Mouse (Mus musculus) olfactory bulb, adult 2 months (tissue): Measurements from ENCODE around the gene Rab11fip3.

ENCODE experiments used
- CTCF ChIP-seq: fragments of 200-500 bp; IDR thresholded peaks from 2 replicates; pipeline ENCODE4 v1.5.1; 2012; ENCODE audit warnings: low read depth, mild to moderate bottlenecking, low read length, moderate library complexity; ENCODE audit not compliant: insufficient read depth
- POLR2A ChIP-seq: fragments of 200-500 bp; IDR thresholded peaks from 2 replicates; pipeline ENCODE4 v1.6.1; 2012; ENCODE audit warnings: mild to moderate bottlenecking, low read depth, low read length, moderate library complexity; ENCODE audit not compliant: insufficient read depth

DNA sequence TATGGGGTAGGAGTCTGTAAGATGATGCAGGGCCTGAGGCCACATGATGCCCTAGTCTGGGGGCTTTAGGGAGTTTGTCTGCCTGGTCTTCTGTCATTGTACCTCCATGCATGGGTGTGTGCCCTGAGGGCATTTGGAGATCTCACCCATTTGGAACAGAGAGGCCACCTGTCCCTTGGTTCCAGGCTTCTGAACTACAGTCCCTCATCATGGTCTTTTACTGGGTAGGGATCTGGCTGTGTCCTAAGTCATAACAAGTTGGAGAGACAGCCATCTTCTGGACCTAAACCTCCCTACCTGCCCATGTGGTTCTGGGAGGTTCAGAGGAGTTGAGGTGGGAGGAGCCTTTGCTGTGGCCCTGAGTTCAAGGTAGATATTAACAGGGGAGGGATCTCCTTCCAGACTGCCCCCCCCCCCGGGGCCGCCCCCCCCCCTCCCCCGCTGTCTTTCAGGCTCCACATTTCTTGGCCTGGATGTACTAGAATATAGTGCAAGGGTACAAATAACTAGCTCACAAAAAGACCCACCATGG, 46.7 kb upstream of the Rab11fip3 start:
- no peak for TF ChIP-seq POLR2A
- TF ChIP-seq CTCF = no peak
